8 mouse cellular contexts compared by ENCODE assay signal in the genomic region with DNA sequence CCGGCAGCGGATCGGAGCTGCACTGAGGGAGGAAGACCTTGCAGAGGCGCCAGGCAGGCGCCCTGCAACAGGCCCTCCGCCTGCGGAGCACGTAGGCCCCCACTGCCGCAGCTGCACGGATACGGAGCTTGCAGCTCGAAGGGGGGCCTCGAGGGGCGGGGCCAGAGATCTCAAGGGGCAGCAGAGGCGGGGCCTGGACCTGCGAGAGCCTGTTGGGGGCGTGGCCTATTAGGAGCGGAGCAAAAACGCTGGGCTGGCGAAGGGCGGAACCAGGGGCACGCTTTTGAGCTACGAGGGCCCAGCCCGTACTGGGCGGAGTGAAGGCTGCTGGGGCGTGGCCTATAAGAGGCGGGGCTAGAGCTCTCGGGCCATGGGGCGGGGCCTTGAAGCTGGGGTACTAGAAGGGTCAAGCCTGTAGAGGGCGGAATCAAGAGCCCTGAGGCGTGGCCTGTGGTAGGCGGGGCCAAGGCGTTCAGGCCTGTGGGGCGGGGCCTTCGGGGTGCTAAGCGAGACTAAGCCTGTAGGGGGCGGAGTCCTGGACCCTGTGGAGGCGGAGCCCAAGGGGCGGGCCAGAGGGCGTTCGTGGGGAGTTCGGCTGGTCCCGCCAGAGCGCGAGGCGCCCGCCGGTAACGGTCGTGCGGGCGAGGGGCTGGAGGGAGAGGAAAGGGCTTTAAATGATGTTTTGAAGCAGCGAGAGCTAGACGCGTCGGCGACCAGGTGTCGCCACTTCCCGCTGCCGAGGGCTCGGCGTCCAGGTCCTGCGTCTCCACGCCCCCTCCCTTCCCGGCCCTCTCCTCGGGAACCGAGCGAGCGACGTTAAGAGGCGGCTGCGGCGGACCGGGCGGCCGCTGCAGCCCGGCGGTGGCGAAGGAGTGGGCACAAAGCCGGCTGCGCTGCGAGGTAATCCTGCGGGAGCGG. TPM values are rescaled to one million over a fixed set of nuclear protein-coding genes. Genes with fewer than 3 reads are reported as not detected.
DNase-seq lines count a peak whose midpoint lies in the region; ATAC-seq lines count a peak whose summit lies in the region.

No protein-coding gene starts in this region.

- no peaks in the 10 kb centered on the region for H3K9me3 ChIP-seq in intestine, embryonic 14.5 days (ENCODE audit: control insufficient read depth, low read length)

- peaks cover 29% of the 10 kb centered on the region for H3K4me1 ChIP-seq in intestine, embryonic 14.5 days (replicated peaks; ENCODE audit: control insufficient read depth, insufficient read depth, low read length)

- peak overlapping the region; percentile 77 for H3K4me2 ChIP-seq in intestine, embryonic 14.5 days (ENCODE audit: low read length)

- H3K4me3 ChIP-seq in intestine, embryonic 14.5 days (ENCODE audit: low read depth, low read length) = peak overlapping the region; percentile 92

- H3K36me3 ChIP-seq in intestine, embryonic 14.5 days (ENCODE audit: control insufficient read depth, insufficient read depth, low read length) = no peaks in the 10 kb centered on the region

- peak; percentile 100 for DNase-seq in adrenal gland, adult 18-20 months (ENCODE audit: low spot score in 2 of 2)
- DNase-seq in embryo, embryonic 11 days = peak; percentile 100
- peak; percentile 100 for DNase-seq in gastrocnemius, postnatal 25 days
- peak; percentile 100 for DNase-seq in intestine, embryonic 14.5 days (ENCODE audit: low spot score)
- peak; percentile 98 to 99 for DNase-seq in left cerebral cortex, postnatal 14 days (ENCODE audit: low spot score in 2 of 2)
- peak; percentile 99 for DNase-seq in mesoderm, embryonic 11.5 days (ENCODE audit: low read depth, low spot score)
- peak; percentile 99 for DNase-seq in right cerebral cortex, postnatal 36 days (ENCODE audit: low spot score in 2 of 2)
- DNase-seq in yolk sac, embryonic 10.5 days (ENCODE audit: low spot score) = peak; percentile 100

- under 1% methylated on average over 79 of the region's 84 CpGs for WGBS in intestine, embryonic 14.5 days

- H3K27me3 ChIP-seq in intestine, embryonic 14.5 days (replicated peaks; ENCODE audit: control insufficient read depth, insufficient read depth, low read length) = no peaks in the 10 kb centered on the region

- ATAC-seq in intestine, embryonic 14.5 days (replicated peaks; ENCODE audit: low FRiP score, low TSS enrichment, low read depth) = peak; percentile 98

- H3K27ac ChIP-seq in intestine, embryonic 14.5 days (ENCODE audit: low read depth) = peak overlapping the region; percentile 91

- intact Hi-C loops in left cerebral cortex, postnatal 14 days (cut with DNase I) = loop anchor here (5.0 to 10.0 kb wide), 4 partner anchors 70 to 212 kb away; partner anchors contain the start of gene Mxi1

- H3K9ac ChIP-seq in intestine, embryonic 14.5 days (ENCODE audit: low read length) = peak overlapping the region; percentile 89

RNA-seq across cellular contexts. Expression of gene Add3, which starts 2.2 kb away (rescaled TPM):
- 10 to 100 TPM; 29.2 to 39.1 TPM for total RNA-seq in adrenal gland, adult 18-20 months (2021)
- 10 to 100 TPM; 21.4 to 24.3 TPM for total RNA-seq in gastrocnemius, postnatal 25 days (2021)
- 115 and 120 TPM in 2 replicates for polyA plus RNA-seq in intestine, embryonic 14.5 days (2014; fragmentation: Nextera tagmentation; extraction: Ambion mirVana)
- total RNA-seq in left cerebral cortex, postnatal 14 days (2021) = 100 to 1,000 TPM in 1 of 2 experiments, 10 to 100 TPM in 1; 89.0 to 102 TPM

Comparison
In these comparisons a context has a peak if more than half of its experiments do, and no peak if none do; other contexts are left out.
1. Peak in every context shown above with its lines: DNase-seq, ATAC-seq, H3K4me3 ChIP-seq and H3K27ac ChIP-seq.